Mouse (Mus musculus) gastrocnemius, postnatal 14 days (tissue): Measurements from ENCODE around the gene Nploc4. TPM values are rescaled to one million over a fixed set of nuclear protein-coding genes. Genes with fewer than 3 reads are reported as not detected.
"Not testable (repeated sequence)": the region's sequence is repeated elsewhere in the genome, so short reads cannot be mapped to it uniquely, and the experiment has no call there.

ENCODE experiments used
- DNase-seq: peaks from one replicate; pipeline ENCODE4 v3.0.0; 2021; ENCODE audit warnings: mixed read lengths
- intact Hi-C: fragments of 180-260 bp; cut with DNase I; formaldehyde crosslinking; loops from one replicate; pipeline ENCODE4 v1.15.1; 2025; ENCODE audit warnings: low total_unique reads
- total RNA-seq, 2 experiments: library from RNA; stranded (reverse); gene quantifications; 2 replicates each; pipeline ENCODE4 v1.2.3; 2021

Nploc4 gene
- total RNA-seq, 2 experiments from 2014 or later: 55.1 to 61.7 TPM

DNA sequence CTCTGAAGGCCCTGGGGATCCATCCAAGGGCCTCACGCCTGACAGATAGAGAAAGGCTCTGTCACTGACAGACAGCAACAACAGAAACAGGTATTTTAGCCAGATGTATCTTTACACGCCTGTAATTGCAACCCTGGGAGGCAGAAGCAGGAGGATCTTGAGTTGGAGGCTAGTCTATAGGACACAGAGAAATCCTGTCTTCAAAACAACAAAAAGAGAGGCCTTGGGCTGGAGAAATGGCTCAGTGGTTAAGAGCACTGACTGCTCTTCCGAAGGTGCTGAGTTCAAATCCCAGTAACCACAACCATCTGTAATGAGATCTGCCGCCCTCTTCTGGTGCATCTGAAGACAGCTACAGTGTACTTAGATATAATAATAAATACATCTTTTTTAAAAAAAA is 80.6 kb downstream of the Nploc4 start:
- no peak for DNase-seq
- intact Hi-C loops: no loop called here

DNA sequence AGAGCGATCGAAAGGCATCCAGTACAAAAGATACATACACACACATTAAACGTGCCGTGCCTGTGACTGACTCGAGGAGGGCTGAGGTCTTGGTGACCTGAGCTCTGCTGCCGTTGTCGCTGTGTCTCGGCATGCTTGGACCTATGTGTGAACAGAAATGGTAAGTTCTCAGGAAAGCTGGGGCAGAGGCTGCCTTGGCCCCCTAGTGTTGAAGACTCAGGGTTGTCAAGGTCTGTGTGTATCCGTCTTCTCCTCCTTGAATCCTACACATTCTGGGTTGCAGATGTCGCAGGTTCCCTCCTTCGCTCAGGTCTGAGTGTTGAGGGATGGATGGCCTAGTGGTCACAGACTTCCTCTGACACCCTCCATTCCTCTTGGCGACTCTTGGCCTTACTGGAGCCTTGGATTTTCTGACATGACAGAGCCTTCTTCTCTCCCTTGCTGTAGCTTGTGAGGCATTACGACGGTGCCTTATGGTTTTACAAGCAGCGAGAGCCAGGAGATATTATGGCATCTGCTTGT is 81.1 kb downstream of the Nploc4 start:
- intact Hi-C loops: no loop called here
- peak; percentile 10 for DNase-seq

DNA sequence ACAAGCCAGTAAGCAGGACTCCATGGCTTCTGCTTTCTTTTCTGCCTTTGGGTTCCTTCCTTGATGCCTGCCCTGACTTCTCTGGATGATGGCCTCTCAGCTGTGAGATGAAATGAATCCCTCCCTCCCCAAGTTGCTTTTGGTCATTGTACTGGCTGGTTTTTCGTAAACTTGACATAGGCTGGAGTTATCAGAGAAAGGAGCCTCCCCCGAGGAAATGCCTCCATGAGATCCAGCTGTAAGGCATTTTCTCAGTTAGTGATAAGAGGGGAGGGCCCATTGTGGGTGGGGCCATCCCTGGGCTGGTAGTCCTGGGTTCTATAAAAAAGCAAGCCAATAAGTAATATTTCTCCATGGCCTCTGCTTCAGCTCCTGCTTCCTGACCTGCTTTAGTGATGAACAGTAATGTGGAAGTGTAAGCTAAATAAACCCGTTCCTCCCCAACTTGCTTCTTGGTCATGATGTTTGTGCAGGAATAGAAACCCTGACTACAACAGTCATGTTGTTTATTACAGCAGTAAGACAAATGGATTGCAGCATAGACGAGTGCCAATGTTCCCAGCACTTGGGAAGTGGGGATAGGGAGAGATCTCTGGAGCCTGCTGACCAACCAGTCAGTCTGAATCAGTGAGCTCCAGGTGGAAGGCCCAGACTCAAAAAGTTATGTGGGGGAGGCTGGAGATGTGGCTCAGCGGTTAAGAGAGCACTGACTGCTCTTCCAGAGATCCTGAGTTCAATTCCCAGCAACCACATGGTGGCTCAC is 82.0 kb downstream of the Nploc4 start:
- peak; percentile 3 for DNase-seq
- intact Hi-C loops: no loop called here

DNA sequence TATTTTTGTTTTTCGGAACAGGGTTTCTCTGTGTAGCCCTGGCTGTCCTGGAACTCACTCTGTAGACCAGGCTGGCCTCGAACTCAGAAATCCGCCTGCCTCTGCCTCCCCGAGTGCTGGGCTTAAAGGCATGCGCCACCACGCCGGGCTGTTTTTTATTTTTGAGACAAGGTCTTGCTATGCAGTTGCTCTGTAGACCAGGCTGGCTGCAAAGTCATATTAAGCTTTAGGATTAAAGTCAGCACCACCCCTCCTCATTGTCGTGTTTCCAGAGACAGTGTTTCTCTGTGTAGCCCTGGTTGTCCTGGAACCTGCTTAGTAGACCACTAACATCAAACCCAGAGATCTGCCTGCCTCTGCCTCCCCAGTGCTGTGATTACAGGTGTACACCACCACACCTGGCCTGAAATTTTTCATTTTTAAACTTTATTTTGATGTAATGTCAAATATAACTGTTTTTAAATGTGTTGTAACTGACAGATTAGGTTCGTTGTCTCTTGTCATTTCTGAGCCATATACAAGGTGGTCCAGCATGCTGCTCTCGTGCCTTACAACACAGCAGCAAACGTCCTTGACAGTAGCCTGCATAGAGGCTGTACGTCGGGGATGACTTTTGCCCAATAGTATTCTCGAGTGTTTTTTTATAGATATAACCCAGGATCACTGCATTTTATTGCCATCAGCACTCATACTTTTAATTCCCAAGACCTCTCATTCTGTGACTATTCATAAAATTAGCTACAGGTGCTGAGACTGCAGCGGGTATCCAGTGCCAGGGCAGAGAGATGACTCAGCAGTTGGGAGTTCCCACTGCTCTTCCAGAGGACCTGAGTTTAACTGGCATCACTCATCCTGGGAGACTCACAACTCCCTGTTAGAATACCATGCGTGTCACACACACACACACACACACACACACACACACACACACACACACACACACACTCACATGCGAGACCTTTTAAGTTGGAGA is 82.9 kb downstream of the Nploc4 start:
- intact Hi-C loops: no loop called here
- peak; percentile 7 for DNase-seq

DNA sequence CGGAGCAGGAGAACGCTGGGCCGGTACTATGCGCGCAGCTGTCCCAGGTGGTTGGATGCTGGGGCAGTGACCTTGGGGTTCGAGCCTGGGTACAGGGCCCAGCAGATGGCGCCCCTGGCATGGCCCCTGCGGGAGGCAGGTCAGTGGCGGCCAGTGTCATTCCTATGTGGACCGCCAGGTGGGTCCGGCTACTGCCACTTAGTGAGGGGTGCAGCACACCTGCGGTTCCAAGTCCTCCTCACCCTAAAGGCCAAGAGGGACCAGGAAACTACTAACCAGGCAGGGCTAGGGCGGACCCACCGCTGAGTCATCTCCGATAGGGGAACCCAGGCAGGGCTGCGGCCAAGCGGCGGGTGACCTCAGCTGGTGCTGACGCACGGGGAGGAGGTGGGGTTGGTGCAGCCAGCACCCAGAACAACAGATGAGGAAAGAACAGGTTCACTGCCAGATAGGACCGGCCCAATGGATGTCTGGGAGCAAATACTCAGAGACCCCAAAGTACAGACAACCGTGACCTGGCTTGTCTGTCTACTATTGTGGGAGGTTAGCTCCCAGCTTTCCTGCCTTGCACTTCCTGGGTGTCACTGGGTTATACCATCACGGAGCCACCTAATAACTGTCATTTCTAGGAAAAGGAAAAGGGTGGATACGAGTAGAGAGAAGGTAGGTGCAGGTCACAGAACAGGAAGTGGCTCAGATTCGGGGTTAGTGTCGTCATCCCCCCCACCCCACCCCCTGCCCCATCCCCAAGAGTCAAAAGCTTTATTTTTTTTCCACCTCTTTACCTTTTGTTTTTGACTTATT is 83.8 kb downstream of the Nploc4 start:
- intact Hi-C loops: no loop called here

DNA sequence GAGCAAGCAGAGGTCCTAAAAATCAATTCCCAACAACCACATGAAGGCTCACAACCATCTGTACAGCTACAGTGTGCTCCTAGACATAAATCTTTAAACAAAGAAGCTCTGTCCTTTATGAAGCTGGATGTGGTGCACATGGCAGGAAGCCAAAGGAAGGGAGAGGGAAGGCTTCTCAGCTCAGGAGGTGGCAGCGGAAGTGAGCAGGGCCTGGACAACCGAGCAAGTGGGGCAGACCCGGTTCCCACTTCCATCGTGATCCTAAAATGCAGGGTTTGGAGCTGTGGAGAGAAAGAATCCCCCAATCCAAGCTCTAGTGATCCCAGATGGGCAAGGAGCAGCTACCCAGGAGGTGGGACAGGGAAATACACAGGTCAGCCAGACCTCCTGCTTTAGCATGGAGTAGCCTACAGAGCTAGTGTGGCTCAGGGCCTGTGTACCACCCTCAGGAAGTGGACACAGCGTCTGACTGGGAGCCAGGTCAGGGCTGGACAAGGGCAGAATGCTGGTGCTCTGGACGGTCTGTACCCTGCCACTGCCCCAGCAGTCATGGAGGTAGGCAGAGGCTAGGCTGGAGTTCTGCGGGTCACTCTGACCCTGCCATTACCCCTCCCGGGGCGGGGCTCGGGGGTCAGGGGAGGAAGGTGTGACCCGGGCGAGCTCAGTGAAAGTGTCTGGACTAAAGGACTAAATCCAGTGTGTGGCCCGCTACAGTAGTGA is 84.8 kb downstream of the Nploc4 start:
- intact Hi-C loops: no loop called here
- peak; percentile 35 for DNase-seq

More for the DNA sequence above, 83.8 kb downstream of the Nploc4 start:
- DNase-seq: peak; percentile 87

DNA sequence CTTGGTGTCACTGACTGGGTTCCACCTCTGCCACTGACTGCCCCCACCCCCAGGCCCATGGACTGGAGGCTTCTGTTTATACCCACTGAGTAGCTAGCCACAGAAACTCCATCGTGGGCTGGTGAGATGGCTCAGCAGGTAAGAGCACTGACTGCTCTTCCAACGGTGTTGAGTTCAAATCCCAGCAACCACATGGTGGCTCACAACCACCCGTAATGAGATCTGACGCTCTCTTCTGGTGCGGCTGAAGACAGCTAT is 85.5 kb downstream of the Nploc4 start:
- intact Hi-C loops: not testable (repeated sequence)

DNA sequence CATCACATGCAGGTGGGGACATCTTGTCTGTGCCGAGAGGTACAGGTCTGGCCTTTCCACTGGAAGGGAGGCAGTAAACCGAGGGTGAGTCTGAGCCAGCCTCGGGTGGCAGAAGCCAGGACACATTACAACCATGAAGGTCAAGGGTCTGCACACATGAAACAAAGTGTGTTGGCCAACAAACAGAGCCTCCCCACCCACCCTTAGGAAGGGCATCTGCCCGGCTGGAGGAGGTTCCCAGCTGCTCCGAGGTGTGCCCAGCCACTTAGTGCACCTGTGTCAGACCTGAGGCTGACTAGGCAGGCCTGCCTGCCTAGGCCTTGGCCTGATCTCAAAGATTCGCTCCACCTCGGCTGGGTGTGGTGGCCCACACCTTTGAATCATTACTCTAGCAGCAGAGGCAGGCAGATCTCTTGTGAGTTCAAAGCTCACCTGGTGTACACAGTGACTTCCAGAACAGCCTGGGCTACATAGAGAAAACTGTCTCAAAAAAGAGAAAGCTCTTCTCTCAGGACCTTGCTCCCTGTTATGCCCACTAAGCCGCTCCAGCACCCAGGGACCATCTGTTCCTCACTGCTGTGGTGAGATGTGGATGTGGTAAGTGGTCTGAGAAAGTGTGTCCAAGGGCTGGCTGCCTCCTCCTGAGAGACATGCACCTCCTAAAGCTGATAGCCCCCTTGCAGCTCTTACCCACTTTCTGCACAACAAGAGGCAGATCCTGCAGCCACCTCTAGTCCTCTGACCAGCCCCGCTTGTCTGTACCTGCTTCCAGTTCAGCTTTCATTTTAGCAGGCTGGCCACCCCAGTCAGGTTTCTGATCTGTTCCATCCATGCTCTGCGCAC is 86.0 kb downstream of the Nploc4 start:
- DNase-seq: peak; percentile 18
- intact Hi-C loops: no loop called here

More for the DNA sequence above, 85.5 kb downstream of the Nploc4 start:
- not testable (repeated sequence) for DNase-seq

DNA sequence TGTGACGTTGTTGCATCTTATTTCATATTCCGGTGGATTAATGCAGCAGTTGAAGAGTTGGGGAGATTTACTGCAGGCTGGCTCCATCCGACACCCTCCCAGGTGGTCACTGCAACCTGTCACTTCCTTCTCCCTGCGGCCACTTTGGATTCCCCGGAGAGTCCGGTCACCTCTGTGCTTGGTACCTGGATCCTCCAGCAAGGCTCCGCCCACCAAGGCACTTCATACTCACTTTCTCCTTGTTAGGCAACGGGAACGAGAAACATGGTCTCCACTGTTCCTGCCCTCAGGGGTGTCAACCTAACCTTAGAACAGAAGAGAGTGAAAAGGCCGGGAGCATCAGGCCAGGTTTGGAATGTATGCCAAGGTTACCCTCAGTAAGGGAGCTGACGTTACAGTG is 86.8 kb downstream of the Nploc4 start:
- DNase-seq: peak; percentile 29
- intact Hi-C loops: no loop called here

DNA sequence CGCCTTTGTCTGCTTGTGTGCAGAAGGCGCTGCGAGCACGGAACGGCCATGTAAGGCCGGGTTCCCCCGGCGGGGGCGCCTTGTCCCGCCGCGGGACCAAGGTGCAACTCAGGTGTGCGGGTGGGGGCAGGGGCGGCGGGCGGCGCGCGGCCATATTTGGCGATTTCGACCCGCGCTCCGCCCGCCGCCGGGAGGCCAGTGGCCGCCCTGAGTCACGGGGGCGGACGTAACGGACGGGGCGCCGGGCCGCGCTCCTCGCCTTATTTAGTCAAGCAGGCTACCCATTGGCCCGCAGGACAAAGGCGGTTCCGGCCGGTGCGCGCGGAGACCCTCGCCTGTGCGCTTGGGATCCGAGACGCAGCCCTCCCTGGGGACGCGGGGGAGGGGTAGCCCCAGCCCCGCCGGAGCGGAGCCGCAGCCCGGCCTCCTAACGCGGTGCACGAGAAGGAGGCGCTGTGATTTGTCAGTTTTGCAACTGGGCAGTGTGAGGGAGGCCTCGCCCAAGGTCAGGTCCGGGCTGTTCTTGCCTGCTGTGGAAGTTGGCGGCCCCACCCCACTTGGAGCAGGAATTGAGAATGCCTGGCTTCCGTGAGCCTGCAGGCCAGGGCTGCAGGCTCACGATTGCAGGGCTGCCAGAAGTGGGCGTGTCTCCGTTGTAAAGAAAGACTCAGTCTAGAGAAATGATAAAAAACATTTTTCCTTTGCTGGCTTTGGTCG is 87.4 kb downstream of the Nploc4 start:
- intact Hi-C loops: no loop called here
- peak; percentile 94 for DNase-seq

DNA sequence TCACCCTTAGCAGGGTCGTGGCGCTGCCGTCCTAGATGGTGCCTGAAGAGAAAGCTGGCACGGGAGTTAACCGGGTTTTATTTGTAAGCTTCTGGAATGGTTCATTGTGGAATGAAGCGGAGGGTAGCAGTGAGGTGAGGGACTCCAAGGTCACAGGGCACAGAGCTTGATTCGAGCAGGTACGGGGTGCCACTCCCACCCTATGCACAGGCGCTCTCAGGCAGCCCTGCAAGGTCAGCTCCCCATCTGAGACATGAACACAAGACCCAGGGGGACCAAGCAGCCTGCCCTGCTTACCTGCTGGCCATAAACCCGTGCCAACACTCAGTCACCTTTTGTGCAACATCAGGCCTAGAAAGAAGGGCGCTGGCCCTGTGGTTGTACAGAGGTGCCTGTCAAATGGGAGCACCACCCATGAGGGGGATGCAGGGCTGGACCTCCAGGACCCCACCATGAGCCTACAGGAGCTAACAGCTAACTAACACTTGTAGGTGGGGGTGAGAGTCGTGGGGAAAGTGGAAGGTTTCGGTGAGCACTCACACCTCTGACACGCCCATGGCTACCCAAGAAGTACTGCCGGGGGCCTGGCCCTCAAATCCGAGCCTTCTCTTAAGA is 88.0 kb downstream of the Nploc4 start:
- intact Hi-C loops: no loop called here
- DNase-seq: peak; percentile 33

DNA sequence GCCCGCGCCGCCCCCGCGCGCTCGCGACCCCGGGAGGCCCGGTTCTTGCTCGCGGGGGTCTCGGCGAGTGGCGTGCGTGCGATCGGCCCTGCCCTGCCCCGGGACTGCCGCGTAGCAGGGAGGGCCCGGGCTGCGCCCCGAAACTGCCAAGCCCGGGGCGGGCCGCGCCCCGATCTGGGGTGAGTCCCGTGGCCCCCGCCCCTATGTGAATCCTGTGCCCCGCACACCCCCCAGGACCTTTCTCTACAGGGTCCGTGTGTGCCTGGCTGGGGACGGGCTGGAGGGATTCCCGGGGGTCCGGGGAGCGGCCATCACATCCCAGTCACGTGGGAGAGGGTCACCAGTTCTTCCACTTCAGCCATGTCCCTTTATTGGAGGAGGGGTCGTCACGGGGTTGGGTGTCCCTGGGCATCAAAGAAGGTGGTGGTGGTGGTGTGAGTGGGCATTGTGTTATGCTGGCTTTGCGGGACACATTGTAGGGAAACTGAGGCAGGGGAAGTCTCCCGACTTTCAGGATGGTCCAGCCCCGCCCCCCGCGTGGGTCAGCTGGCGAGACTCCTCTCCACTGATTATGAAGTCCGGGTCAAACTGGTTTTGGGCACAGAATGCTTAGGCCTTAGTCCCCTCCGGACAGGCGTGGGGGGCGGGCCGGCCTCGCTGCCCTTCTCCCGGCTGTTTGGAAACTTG is 88.7 kb downstream of the Nploc4 start:
- DNase-seq: peak; percentile 74
- intact Hi-C loops: no loop called here

DNA sequence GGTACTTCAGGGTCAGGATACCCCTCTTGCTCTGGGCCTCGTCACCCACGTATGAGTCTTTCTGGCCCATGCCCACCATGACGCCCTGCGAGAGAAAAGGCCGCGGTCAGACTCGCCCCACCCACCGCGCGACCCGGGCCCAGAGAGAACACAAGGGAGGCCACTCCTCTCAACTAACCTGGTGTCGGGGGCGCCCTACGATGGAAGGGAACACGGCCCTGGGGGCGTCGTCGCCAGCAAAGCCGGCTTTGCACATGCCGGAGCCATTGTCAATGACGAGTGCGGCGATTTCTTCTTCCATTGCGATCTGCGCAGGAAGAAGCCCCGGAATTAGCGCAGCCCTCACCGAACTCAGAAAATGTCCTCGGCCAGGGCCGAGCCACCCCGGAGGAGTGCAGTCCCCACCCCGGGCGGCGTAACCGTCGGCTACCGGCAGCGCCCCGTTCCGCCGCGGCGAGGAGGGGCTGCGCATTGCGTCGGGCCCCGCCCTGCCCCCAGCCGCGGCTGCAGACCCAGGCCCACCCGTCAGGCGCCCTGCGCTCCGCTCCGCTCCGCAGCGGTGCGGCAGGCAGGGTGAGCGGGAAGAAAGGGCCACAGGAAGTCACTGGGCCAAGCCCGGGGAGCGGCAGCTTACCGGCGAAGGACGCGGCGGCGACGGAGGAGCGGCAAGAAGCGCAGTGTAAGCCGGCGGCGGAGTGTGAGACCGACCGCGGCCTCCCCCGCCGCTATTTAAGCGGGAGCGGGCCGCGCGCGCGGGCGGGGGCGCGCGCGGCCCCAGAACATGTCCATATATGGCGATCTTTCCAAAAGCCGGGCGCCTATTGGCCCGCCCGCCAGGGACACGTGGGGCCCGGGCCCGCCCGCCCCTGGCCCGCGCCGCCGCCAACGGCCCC is 89.5 kb downstream of the Nploc4 start, which contains the start of gene Actg1:
Actg1 (minus strand) TSS at position 752 of the 893 bp plus-strand sequence.
- peak; percentile 89 for DNase-seq
- intact Hi-C loops: no loop called here

DNA sequence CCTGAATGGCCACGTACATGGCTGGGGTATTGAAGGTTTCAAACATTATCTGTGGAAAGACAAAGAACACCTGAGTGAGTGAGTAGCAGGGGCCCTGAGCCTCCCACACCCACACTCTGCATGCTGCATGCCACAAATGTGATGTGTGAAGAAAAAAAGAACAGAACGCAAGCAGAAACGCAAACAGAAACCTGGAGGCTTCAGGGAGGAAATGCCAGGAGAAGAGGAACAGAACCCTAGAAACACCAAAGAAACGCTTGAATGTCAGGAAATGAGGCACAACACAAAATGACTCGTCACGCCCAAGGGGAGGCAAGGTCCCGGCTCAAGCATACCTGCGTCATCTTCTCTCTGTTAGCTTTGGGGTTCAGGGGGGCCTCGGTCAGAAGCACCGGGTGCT is 90.2 kb downstream of the Nploc4 start:
- intact Hi-C loops: no loop called here
- peak; percentile 3 for DNase-seq

DNA sequence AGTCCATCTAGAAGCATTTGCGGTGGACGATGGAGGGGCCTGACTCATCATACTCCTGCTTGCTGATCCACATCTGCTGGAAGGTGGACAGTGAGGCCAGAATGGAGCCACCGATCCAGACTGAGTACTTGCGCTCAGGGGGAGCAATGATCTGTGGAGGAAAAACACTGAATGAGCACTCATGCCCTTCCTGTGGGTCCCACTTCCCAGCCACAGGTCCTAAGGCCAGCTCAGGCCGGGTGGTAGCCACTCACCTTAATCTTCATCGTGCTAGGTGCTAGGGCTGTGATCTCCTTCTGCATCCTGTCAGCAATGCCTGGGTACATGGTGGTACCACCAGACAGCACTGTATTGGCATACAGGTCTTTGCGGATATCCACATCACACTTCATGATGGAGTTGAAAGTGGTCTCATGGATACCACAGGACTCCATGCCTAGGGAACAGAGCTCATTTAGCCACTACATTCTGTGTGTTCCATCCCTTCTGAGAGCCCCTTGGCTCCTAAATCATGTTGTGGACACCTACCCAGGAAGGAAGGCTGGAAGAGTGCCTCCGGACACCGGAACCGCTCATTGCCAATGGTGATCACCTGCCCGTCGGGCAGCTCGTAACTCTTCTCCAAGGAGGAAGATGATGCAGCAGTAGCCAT is 91.0 kb downstream of the Nploc4 start:
- intact Hi-C loops: not testable (repeated sequence)
- DNase-seq: peak; percentile 2
